Mouse (Mus musculus) midbrain, embryonic 16.5 days (tissue): Measurements from ENCODE around the gene Haao. TPM values are rescaled to one million over a fixed set of nuclear protein-coding genes. Genes with fewer than 3 reads are reported as not detected.
"Not testable (repeated sequence)": the region's sequence is repeated elsewhere in the genome, so short reads cannot be mapped to it uniquely, and the experiment has no call there.

Experiments
- ATAC-seq: fragments of 200-750 bp; cut with Nextera tagmentation; 2 replicates; pipeline ENCODE4 v1.8.0; 2017; ENCODE audit warnings: moderate TSS enrichment
- H3K27ac ChIP-seq: fragments of 300-500 bp; sonication (generic); 2 replicates; pipeline ENCODE4 v1.5.1; 2014; ENCODE audit warnings: mild to moderate bottlenecking, low read length, mixed read lengths
- H3K27me3 ChIP-seq: fragments of 300-500 bp; sonication (generic); 2 replicates; pipeline ENCODE4 v1.6.1; 2014; ENCODE audit warnings: low read depth, low read length, mixed read lengths; ENCODE audit not compliant: control insufficient read depth, insufficient read depth
- H3K36me3 ChIP-seq: fragments of 300-500 bp; sonication (generic); 2 replicates; pipeline ENCODE4 v1.6.1; 2014; ENCODE audit warnings: mild to moderate bottlenecking, low read length, moderate library complexity, mixed read lengths; ENCODE audit not compliant: control insufficient read depth, insufficient read depth
- H3K4me1 ChIP-seq: fragments of 300-500 bp; sonication (generic); 2 replicates; pipeline ENCODE4 v1.6.1; 2014; ENCODE audit warnings: mild to moderate bottlenecking, low read length, mixed read lengths; ENCODE audit not compliant: control insufficient read depth, insufficient read depth
- H3K4me2 ChIP-seq: fragments of 300-500 bp; sonication (generic); 2 replicates; pipeline ENCODE4 v1.6.1; 2014; ENCODE audit warnings: mild to moderate bottlenecking, low read length, mixed read lengths
- H3K4me3 ChIP-seq: fragments of 300-500 bp; sonication (generic); 2 replicates; pipeline ENCODE4 v1.5.1; 2014; ENCODE audit warnings: low read depth, mild to moderate bottlenecking, low read length, moderate library complexity, mixed read lengths
- H3K9ac ChIP-seq: fragments of 300-500 bp; sonication (generic); 2 replicates; pipeline ENCODE4 v1.6.1; 2014; ENCODE audit warnings: low read depth, low read length, mixed read lengths
- H3K9me3 ChIP-seq: fragments of 300-500 bp; sonication (generic); replicated peaks from 2 replicates; pipeline ENCODE4 v1.6.1; 2014; ENCODE audit warnings: mild to moderate bottlenecking, low read length, mixed read lengths; ENCODE audit not compliant: control insufficient read depth, poor library complexity, severe bottlenecking
- WGBS: fragments of 180-500 bp; shearing (Covaris S2); extraction: QIAGEN DNeasy Blood & Tissue Kit; methylation state at CpG from one replicate; pipeline ENCODE4 v1.1.7; 2014; 5-methylcytosine and 5-hydroxymethylcytosine counted together
- polyA plus RNA-seq: library from polyadenylated mRNA; unstranded; fragments of >200 nt; fragmentation: Nextera tagmentation; extraction: Ambion mirVana; gene quantifications from 2 replicates; pipeline ENCODE4 v1.2.1, GENCODE M21; 2015

Haao gene
- polyA plus RNA-seq, 1 experiment from 2014 or later: 0.23 TPM

- WGBS: 66% methylated on average over 8 of the region's 8 CpGs
- not testable (repeated sequence) for H3K27ac ChIP-seq, H3K4me1 ChIP-seq, H3K27me3 ChIP-seq, ATAC-seq, H3K9me3 ChIP-seq, H3K36me3 ChIP-seq, H3K9ac ChIP-seq
- Histone ChIP-seq H3K4me3 (peak overlapping the region; percentile 73), H3K4me2 (peak overlapping the region; percentile 65; the same call in 1 of the 2 replicates)
Measured at GRCm38 (mm10) chr17:83860968-83861367, 13.2 kb upstream of the Haao start.

- no peaks in the 10 kb centered on the region for H3K27me3 ChIP-seq
- H3K4me1 ChIP-seq: peaks cover 3% of the 10 kb centered on the region
- H3K4me3 ChIP-seq: no peak overlapping the region
- WGBS: 83% methylated on average over 7 of the region's 7 CpGs
- no peak overlapping the region for H3K27ac ChIP-seq
- no peaks in the 10 kb centered on the region for H3K36me3 ChIP-seq
- no peak for ATAC-seq
- H3K9me3 ChIP-seq: no peaks in the 10 kb centered on the region
- no peak overlapping the region for H3K4me2 ChIP-seq
- no peak overlapping the region for H3K9ac ChIP-seq
Measured at GRCm38 (mm10) chr17:83860224-83860623, 12.5 kb upstream of the Haao start.

- Histone ChIP-seq H3K9ac (no peak overlapping the region), H3K9me3 (no peaks in the 10 kb centered on the region), H3K27me3 (no peaks in the 10 kb centered on the region), H3K27ac (no peak overlapping the region), H3K4me2 (no peak overlapping the region), H3K4me3 (no peak overlapping the region), H3K4me1 (peaks cover 3% of the 10 kb centered on the region), H3K36me3 (no peaks in the 10 kb centered on the region)
- WGBS: 91% methylated on average over 4 of the region's 4 CpGs
- ATAC-seq: no peak
Measured at GRCm38 (mm10) chr17:83859639-83860038, 11.9 kb upstream of the Haao start.

GRCm38 (mm10) chr17:83858413-83858812 is 10.7 kb upstream of the Haao start:
- Histone ChIP-seq H3K36me3 (no peaks in the 10 kb centered on the region), H3K4me2 (no peak overlapping the region), H3K4me3 (no peak overlapping the region), H3K9ac (no peak overlapping the region), H3K27me3 (no peaks in the 10 kb centered on the region), H3K9me3 (no peaks in the 10 kb centered on the region), H3K27ac (no peak overlapping the region), H3K4me1 (peaks cover 3% of the 10 kb centered on the region)
- ATAC-seq: no peak
- WGBS: 89% methylated on average over 7 of the region's 7 CpGs

GRCm38 (mm10) chr17:83854284-83854918 is 6.6 kb upstream of the Haao start:
- H3K9me3 ChIP-seq: no peaks in the 10 kb centered on the region
- no peak overlapping the region for H3K4me2 ChIP-seq
- H3K27ac ChIP-seq: no peak overlapping the region
- H3K4me3 ChIP-seq: no peak overlapping the region
- no peak for ATAC-seq
- H3K36me3 ChIP-seq: no peaks in the 10 kb centered on the region
- H3K27me3 ChIP-seq: no peaks in the 10 kb centered on the region
- no peak overlapping the region for H3K9ac ChIP-seq
- peaks cover 3% of the 10 kb centered on the region; the same call in 1 of the 2 replicates for H3K4me1 ChIP-seq
- WGBS: 53% methylated on average over 12 of the region's 12 CpGs

- Histone ChIP-seq H3K4me1 (peaks cover 8% of the 10 kb centered on the region; the same call in 1 of the 2 replicates), H3K4me2 (no peak overlapping the region), H3K27ac (no peak overlapping the region), H3K9ac (no peak overlapping the region), H3K4me3 (no peak overlapping the region), H3K36me3 (no peaks in the 10 kb centered on the region), H3K9me3 (no peaks in the 10 kb centered on the region), H3K27me3 (no peaks in the 10 kb centered on the region)
- 49% methylated on average over 3 of the region's 3 CpGs for WGBS
- ATAC-seq: no peak
Measured at GRCm38 (mm10) chr17:83853831-83854230, 6.1 kb upstream of the Haao start.

- H3K27me3 ChIP-seq: no peaks in the 10 kb centered on the region
- H3K4me2 ChIP-seq: no peak overlapping the region
- peaks cover 9% of the 10 kb centered on the region; the same call in 1 of the 2 replicates for H3K4me1 ChIP-seq
- 82% methylated on average over 5 of the region's 5 CpGs for WGBS
- no peak overlapping the region for H3K27ac ChIP-seq
- H3K9me3 ChIP-seq: no peaks in the 10 kb centered on the region
- H3K9ac ChIP-seq: no peak overlapping the region
- H3K36me3 ChIP-seq: no peaks in the 10 kb centered on the region
- H3K4me3 ChIP-seq: no peak overlapping the region
- ATAC-seq: no peak
Measured at GRCm38 (mm10) chr17:83850864-83851263, 3.1 kb upstream of the Haao start.

GRCm38 (mm10) chr17:83850458-83850857 is 2.7 kb upstream of the Haao start:
- Histone ChIP-seq H3K4me1 (peaks cover 9% of the 10 kb centered on the region; the same call in 1 of the 2 replicates), H3K9ac (no peak overlapping the region), H3K27ac (no peak overlapping the region), H3K4me3 (no peak overlapping the region), H3K27me3 (no peaks in the 10 kb centered on the region), H3K4me2 (peak overlapping the region; percentile 19; the same call in 1 of the 2 replicates), H3K36me3 (no peaks in the 10 kb centered on the region), H3K9me3 (no peaks in the 10 kb centered on the region)
- ATAC-seq: no peak; the same call in 1 of the 2 replicates
- 17% methylated on average over 9 of the region's 9 CpGs for WGBS

GRCm38 (mm10) chr17:83849717-83850116 is 2.0 kb upstream of the Haao start:
- 0 out of 2 replicates have a peak overlapping the region, but pooled peaks have one; percentile 9 for H3K27ac ChIP-seq

More at GRCm38 (mm10) chr17:83849717-83850116, 2.0 kb upstream of the Haao start:
- no peaks in the 10 kb centered on the region for H3K27me3 ChIP-seq
- peaks cover 9% of the 10 kb centered on the region; the same call in 1 of the 2 replicates for H3K4me1 ChIP-seq
- no peak overlapping the region for H3K4me2 ChIP-seq
- H3K4me3 ChIP-seq: no peak overlapping the region
- 76% methylated on average over 5 of the region's 5 CpGs for WGBS
- H3K9ac ChIP-seq: no peak overlapping the region
- peak; percentile 58 for ATAC-seq
- H3K9me3 ChIP-seq: no peaks in the 10 kb centered on the region
- no peaks in the 10 kb centered on the region for H3K36me3 ChIP-seq
